Mouse (Mus musculus) E14TG2a.4 (cell line): ENCODE measurements around the gene Snapc4.

Experiments used
- CTCF ChIP-seq: conservative IDR thresholded peaks from 2 replicates; pipeline ENCODE4 v1.5.1; 2014; ENCODE audit warnings: low read length
- NANOG ChIP-seq: IDR thresholded peaks from 2 replicates; pipeline ENCODE4 v1.6.1; 2014; ENCODE audit warnings: borderline replicate concordance, low read length, mixed read lengths
- POU5F1 ChIP-seq: IDR thresholded peaks from 2 replicates; pipeline ENCODE4 v1.6.1; 2014; ENCODE audit warnings: low read length, borderline replicate concordance

DNA sequence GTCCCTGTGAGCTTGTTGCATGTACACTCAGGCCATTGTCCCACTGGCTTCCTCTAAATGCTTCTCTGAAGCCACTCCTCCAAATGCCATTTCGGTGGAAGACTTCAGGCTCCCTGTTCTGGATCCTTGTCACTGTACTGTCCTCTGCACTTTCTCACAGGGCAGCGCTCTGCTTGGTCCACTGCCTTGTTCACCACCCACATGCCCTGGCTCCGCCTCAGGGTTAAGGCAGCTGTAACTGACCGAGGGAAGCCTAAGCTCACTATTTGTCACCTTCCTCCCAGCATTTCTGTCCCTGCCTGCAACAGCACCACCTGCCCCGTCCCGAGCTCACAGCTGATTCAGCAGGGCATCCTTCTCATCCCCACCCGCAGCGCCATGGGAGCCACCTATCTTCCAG, 22.9 kb upstream of the Snapc4 start:
- TF ChIP-seq CTCF (no peak), NANOG (no peak), POU5F1 (no peak)
